Mouse (Mus musculus) MN1 (cell line): ENCODE results near the gene Hps4.
A peak's percentile ranks its signal among the peaks of the same experiment; 100 is the strongest.
"Not testable (repeated sequence)": the region's sequence is repeated elsewhere in the genome, so short reads cannot be mapped to it uniquely, and the experiment has no call there.

Experiments
- DNase-seq: peaks from one replicate; pipeline ENCODE4 v3.0.0-alpha.2; 2016; ENCODE audit warnings: low spot score

Hps4 gene

GRCm38 (mm10) chr5:112342463-112343204 is at the start of gene Hps4, which contains the start of gene Srrd:
Gene Hps4, plus strand, starts transcription at chr5:112343083.
Gene Srrd, minus strand, starts transcription at chr5:112343040.
- peak; percentile 90 for DNase-seq

GRCm38 (mm10) chr5:112293800-112294199 is 49.1 kb upstream of the Hps4 start:
- no peak for DNase-seq

- DNase-seq: no peak
Measured at GRCm38 (mm10) chr5:112294696-112295095, 48.2 kb upstream of the Hps4 start.

- DNase-seq: no peak
Measured at GRCm38 (mm10) chr5:112295162-112295561, 47.7 kb upstream of the Hps4 start.

- no peak for DNase-seq
Measured at GRCm38 (mm10) chr5:112295564-112295963, 47.3 kb upstream of the Hps4 start.

GRCm38 (mm10) chr5:112296404-112297181 is 46.3 kb upstream of the Hps4 start:
- DNase-seq: peak; percentile 35

GRCm38 (mm10) chr5:112297257-112297656 is 45.6 kb upstream of the Hps4 start:
- no peak for DNase-seq

GRCm38 (mm10) chr5:112298226-112298988 is 44.5 kb upstream of the Hps4 start:
- no peak for DNase-seq

- DNase-seq: no peak
Measured at GRCm38 (mm10) chr5:112299399-112299798, 43.5 kb upstream of the Hps4 start.

- no peak for DNase-seq
Measured at GRCm38 (mm10) chr5:112300112-112300511, 42.8 kb upstream of the Hps4 start.

- peak; percentile 30 for DNase-seq
Measured at GRCm38 (mm10) chr5:112300721-112301308, 42.1 kb upstream of the Hps4 start.

- no peak for DNase-seq
Measured at GRCm38 (mm10) chr5:112301694-112302093, 41.2 kb upstream of the Hps4 start.

GRCm38 (mm10) chr5:112302310-112302709 is 40.6 kb upstream of the Hps4 start:
- no peak for DNase-seq

- DNase-seq: no peak
Measured at GRCm38 (mm10) chr5:112305842-112306241, 37.0 kb upstream of the Hps4 start.

GRCm38 (mm10) chr5:112313222-112313885 is 29.5 kb upstream of the Hps4 start:
- no peak for DNase-seq

- DNase-seq: no peak
Measured at GRCm38 (mm10) chr5:112316468-112316867, 26.4 kb upstream of the Hps4 start.

- DNase-seq: no peak
Measured at GRCm38 (mm10) chr5:112317328-112317727, 25.6 kb upstream of the Hps4 start.

GRCm38 (mm10) chr5:112319343-112319742 is 23.5 kb upstream of the Hps4 start:
- not testable (repeated sequence) for DNase-seq

- no peak for DNase-seq
Measured at GRCm38 (mm10) chr5:112320379-112320778, 22.5 kb upstream of the Hps4 start.

GRCm38 (mm10) chr5:112320936-112321335 is 21.9 kb upstream of the Hps4 start:
- DNase-seq: no peak

GRCm38 (mm10) chr5:112321376-112321775 is 21.5 kb upstream of the Hps4 start:
- DNase-seq: no peak

- DNase-seq: no peak
Measured at GRCm38 (mm10) chr5:112323246-112323645, 19.6 kb upstream of the Hps4 start.
